Mouse (Mus musculus) testis, adult 2 months (tissue): ENCODE data around the gene Ppp2r5c.

Source experiments
- CTCF ChIP-seq: fragments of 200-500 bp; IDR thresholded peaks from 2 replicates; pipeline ENCODE4 v1.5.1; 2012; ENCODE audit warnings: low read depth, mild to moderate bottlenecking, inconsistent platforms, low read length, moderate library complexity; ENCODE audit not compliant: control insufficient read depth, insufficient read depth, insufficient replicate concordance
- POLR2A ChIP-seq: fragments of 200-500 bp; IDR thresholded peaks from 2 replicates; pipeline ENCODE4 v1.6.1; 2012; ENCODE audit warnings: low read depth, mild to moderate bottlenecking, inconsistent platforms, low read length, moderate library complexity; ENCODE audit not compliant: control insufficient read depth

DNA sequence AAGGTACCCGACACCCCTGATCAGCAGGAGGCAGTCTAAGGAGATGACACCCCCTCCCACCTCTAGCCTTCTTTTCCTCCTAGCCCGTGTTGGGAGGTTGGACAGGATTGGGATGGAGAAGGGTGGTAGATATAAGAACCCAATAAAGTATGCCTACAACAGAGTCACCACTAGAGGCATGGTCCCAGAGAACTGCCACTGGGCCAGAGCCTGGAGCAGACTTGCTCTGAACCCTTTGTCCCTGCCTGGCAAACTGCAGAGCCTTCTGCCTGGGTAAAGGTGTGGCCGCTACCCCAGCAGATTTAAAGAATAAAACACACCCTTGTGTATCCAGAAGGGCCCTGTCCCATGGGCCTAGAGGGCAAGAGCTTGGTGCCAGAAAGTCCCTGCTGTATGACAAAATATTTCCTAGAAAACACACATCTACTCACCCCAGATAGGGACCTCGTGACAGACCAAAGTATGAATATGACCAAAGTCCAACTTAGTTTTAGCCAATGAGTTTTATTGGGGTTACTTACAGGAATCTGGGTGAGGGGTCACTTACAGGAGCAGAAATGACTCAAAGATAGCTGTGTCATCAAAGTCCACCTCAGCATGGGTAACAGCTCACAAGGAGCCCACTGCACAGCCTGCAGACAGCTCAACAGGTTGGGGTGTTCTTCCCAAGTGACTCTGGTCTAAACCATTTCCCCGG is 22.8 kb upstream of the Ppp2r5c start:
- TF ChIP-seq CTCF (no peak), POLR2A (no peak)
